Mouse (Mus musculus) E14TG2a.4 (cell line): ENCODE measurements around the gene Nup155.
"Not testable (repeated sequence)": the region's sequence is repeated elsewhere in the genome, so short reads cannot be mapped to it uniquely, and the experiment has no call there.

Source experiments
- CTCF ChIP-seq: conservative IDR thresholded peaks from 2 replicates; pipeline ENCODE4 v1.5.1; 2014; ENCODE audit warnings: low read length
- POU5F1 ChIP-seq: IDR thresholded peaks from 2 replicates; pipeline ENCODE4 v1.6.1; 2014; ENCODE audit warnings: low read length, borderline replicate concordance

DNA sequence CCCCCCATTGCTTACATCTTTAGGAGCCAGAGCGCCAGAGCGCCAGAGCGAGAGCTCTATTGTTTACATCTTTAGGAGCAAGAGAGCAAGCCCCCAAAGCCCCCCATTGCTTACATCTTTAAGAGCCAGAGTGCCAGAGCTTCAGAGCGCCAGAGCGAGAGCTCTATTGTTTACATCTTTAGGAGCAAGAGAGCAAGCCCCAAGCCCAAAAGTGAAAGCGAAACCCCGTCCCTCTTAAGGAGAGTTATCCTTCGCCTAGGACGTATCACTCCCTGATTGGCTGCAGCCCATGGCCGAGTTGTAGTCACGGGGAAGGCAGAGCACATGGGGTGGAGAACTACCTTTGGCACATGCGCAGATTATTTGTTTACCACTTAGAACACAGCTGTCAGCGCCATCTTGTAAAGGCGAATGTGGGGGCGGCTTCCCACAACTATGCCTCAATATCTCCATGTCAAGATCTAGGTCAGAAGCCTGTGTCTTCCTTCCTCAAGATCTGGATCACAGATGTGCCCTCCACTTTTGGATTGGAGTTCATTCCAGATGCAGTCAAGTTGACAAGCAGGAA is 7.0 kb upstream of the Nup155 start:
- not testable (repeated sequence) for TF ChIP-seq CTCF, POU5F1
